Mouse (Mus musculus) megakaryocyte, embryonic 14.5 days (primary cell): Measurements from ENCODE around the gene Kin.

Experiments
- FLI1 ChIP-seq: IDR thresholded peaks from 2 replicates; pipeline ENCODE4 v1.6.1; 2012; ENCODE audit warnings: low read length, inconsistent platforms, mixed read lengths
- GATA1 ChIP-seq: IDR thresholded peaks from 3 replicates; pipeline ENCODE4 v1.6.1; 2012; ENCODE audit warnings: mixed read lengths, low read length, inconsistent platforms, borderline replicate concordance

DNA sequence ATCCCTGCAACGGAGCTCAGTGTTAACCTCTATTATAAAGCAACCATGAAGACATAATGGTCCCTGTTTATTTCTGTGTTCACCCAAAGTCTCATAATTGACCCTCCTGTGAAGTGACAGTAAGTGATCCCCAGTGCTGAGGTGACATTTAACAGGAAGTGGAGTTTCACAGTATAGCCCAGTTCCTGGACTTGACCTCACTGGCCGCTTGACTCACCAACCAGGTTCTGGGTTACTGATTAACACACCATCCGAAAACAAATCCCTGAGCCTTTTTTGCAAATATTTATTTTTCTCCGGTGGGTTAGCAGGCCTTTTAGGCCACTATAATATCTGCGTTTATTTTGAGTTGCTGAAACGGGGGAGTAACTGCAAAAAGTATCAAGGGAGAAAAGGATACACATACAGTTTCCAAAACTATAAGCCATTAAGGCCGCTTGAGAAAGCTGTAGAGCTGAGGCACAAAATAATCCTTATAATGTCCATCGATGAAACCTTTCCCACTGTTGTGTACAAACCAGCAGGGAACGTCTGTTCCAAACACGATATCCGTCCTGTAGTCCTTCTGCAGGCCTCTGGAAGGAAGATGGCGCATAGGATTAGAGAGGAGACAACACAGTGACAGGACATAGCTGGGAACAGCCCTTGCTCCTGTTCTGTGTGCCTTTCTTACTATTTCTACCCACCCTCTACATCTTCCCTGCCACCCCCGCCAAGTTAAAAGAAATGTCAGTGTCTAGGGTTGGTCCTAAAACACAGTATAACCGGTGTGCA, 14.1 kb downstream of the Kin start:
- TF ChIP-seq GATA1 (no peak), FLI1 (no peak)
